Mouse (Mus musculus) midbrain, embryonic 16.5 days (tissue): ENCODE data around the gene Tnnc1. TPM values are rescaled to one million over a fixed set of nuclear protein-coding genes. Genes with fewer than 3 reads are reported as not detected.

Source experiments
- ATAC-seq: fragments of 200-750 bp; cut with Nextera tagmentation; 2 replicates; pipeline ENCODE4 v1.8.0; 2017; ENCODE audit warnings: moderate TSS enrichment
- H3K27ac ChIP-seq: fragments of 300-500 bp; sonication (generic); 2 replicates; pipeline ENCODE4 v1.5.1; 2014; ENCODE audit warnings: mild to moderate bottlenecking, low read length, mixed read lengths
- H3K27me3 ChIP-seq: fragments of 300-500 bp; sonication (generic); 2 replicates; pipeline ENCODE4 v1.6.1; 2014; ENCODE audit warnings: low read depth, low read length, mixed read lengths; ENCODE audit not compliant: control insufficient read depth, insufficient read depth
- H3K36me3 ChIP-seq: fragments of 300-500 bp; sonication (generic); 2 replicates; pipeline ENCODE4 v1.6.1; 2014; ENCODE audit warnings: mild to moderate bottlenecking, low read length, moderate library complexity, mixed read lengths; ENCODE audit not compliant: control insufficient read depth, insufficient read depth
- H3K4me1 ChIP-seq: fragments of 300-500 bp; sonication (generic); 2 replicates; pipeline ENCODE4 v1.6.1; 2014; ENCODE audit warnings: mild to moderate bottlenecking, low read length, mixed read lengths; ENCODE audit not compliant: control insufficient read depth, insufficient read depth
- H3K4me2 ChIP-seq: fragments of 300-500 bp; sonication (generic); 2 replicates; pipeline ENCODE4 v1.6.1; 2014; ENCODE audit warnings: mild to moderate bottlenecking, low read length, mixed read lengths
- H3K4me3 ChIP-seq: fragments of 300-500 bp; sonication (generic); 2 replicates; pipeline ENCODE4 v1.5.1; 2014; ENCODE audit warnings: low read depth, mild to moderate bottlenecking, low read length, moderate library complexity, mixed read lengths
- H3K9ac ChIP-seq: fragments of 300-500 bp; sonication (generic); 2 replicates; pipeline ENCODE4 v1.6.1; 2014; ENCODE audit warnings: low read depth, low read length, mixed read lengths
- H3K9me3 ChIP-seq: fragments of 300-500 bp; sonication (generic); replicated peaks from 2 replicates; pipeline ENCODE4 v1.6.1; 2014; ENCODE audit warnings: mild to moderate bottlenecking, low read length, mixed read lengths; ENCODE audit not compliant: control insufficient read depth, poor library complexity, severe bottlenecking
- WGBS: fragments of 180-500 bp; shearing (Covaris S2); extraction: QIAGEN DNeasy Blood & Tissue Kit; methylation state at CpG from one replicate; pipeline ENCODE4 v1.1.7; 2014; 5-methylcytosine and 5-hydroxymethylcytosine counted together
- polyA plus RNA-seq: library from polyadenylated mRNA; unstranded; fragments of >200 nt; fragmentation: Nextera tagmentation; extraction: Ambion mirVana; gene quantifications from 2 replicates; pipeline ENCODE4 v1.2.1, GENCODE M21; 2015

Tnnc1 gene
- polyA plus RNA-seq, 1 experiment from 2014 or later = 2.4 TPM

- H3K27ac ChIP-seq = peak overlapping the region; percentile 92
- peaks cover 23% of the 10 kb centered on the region for H3K36me3 ChIP-seq
- no peaks in the 10 kb centered on the region for H3K27me3 ChIP-seq
- peak overlapping the region; percentile 74 for H3K4me3 ChIP-seq
- H3K4me2 ChIP-seq = peak overlapping the region; percentile 63
- no peaks in the 10 kb centered on the region for H3K9me3 ChIP-seq
- H3K9ac ChIP-seq = peak overlapping the region; percentile 92
- ATAC-seq = 0 out of 2 replicates have a peak, but pooled peaks have one; percentile 21
- peaks cover 14% of the 10 kb centered on the region for H3K4me1 ChIP-seq
- 18% methylated on average over 8 of the region's 8 CpGs for WGBS
Measured at GRCm38 (mm10) chr14:31205244-31205561, 2.9 kb upstream of the Tnnc1 start.

- under 1% methylated on average over 36 of the region's 39 CpGs for WGBS
Measured at GRCm38 (mm10) chr14:31205562-31206467, 2.3 kb upstream of the Tnnc1 start.

GRCm38 (mm10) chr14:31206472-31206981 is 1.6 kb upstream of the Tnnc1 start:
- peak overlapping the region; percentile 78 for H3K4me2 ChIP-seq
- peak; percentile 81 for ATAC-seq

More at GRCm38 (mm10) chr14:31205562-31206467, 2.3 kb upstream of the Tnnc1 start:
- Histone ChIP-seq H3K4me2 (peak overlapping the region; percentile 63), H3K27ac (peak overlapping the region; percentile 92), H3K36me3 (peaks cover 23% of the 10 kb centered on the region), H3K9ac (peak overlapping the region; percentile 92), H3K9me3 (no peaks in the 10 kb centered on the region), H3K27me3 (no peaks in the 10 kb centered on the region), H3K4me1 (peaks cover 14% of the 10 kb centered on the region), H3K4me3 (peak overlapping the region; percentile 74)
- ATAC-seq = peak; percentile 72

GRCm38 (mm10) chr14:31207070-31207830 is 862 bp upstream of the Tnnc1 start:
- Histone ChIP-seq H3K4me2 (peak overlapping the region; percentile 78), H3K4me1 (peaks cover 14% of the 10 kb centered on the region), H3K9ac (peak overlapping the region; percentile 92), H3K27ac (peak overlapping the region; percentile 92), H3K4me3 (peak overlapping the region; percentile 74), H3K27me3 (no peaks in the 10 kb centered on the region), H3K9me3 (no peaks in the 10 kb centered on the region), H3K36me3 (peaks cover 18% of the 10 kb centered on the region)
- 78% methylated on average over 13 of the region's 13 CpGs for WGBS
- peak; percentile 43 for ATAC-seq

More at GRCm38 (mm10) chr14:31206472-31206981, 1.6 kb upstream of the Tnnc1 start:
- Histone ChIP-seq H3K27ac (peak overlapping the region; percentile 92), H3K4me1 (peaks cover 14% of the 10 kb centered on the region), H3K36me3 (peaks cover 23% of the 10 kb centered on the region), H3K9me3 (no peaks in the 10 kb centered on the region), H3K27me3 (no peaks in the 10 kb centered on the region), H3K4me3 (peak overlapping the region; percentile 74), H3K9ac (peak overlapping the region; percentile 92)
- WGBS = under 1% methylated on average over 38 of the region's 48 CpGs

GRCm38 (mm10) chr14:31209133-31209557 is 1.0 kb downstream of the Tnnc1 start:
- H3K36me3 ChIP-seq = peaks cover under 1% of the 10 kb centered on the region; the same call in 1 of the 2 replicates
- H3K9ac ChIP-seq = no peak overlapping the region
- H3K4me3 ChIP-seq = no peak overlapping the region
- 84% methylated on average over 4 of the region's 4 CpGs for WGBS
- no peaks in the 10 kb centered on the region for H3K9me3 ChIP-seq
- H3K27ac ChIP-seq = no peak overlapping the region
- no peaks in the 10 kb centered on the region for H3K27me3 ChIP-seq
- H3K4me1 ChIP-seq = peaks cover 14% of the 10 kb centered on the region
- H3K4me2 ChIP-seq = no peak overlapping the region
- ATAC-seq = no peak

GRCm38 (mm10) chr14:31211854-31212253 is 3.7 kb downstream of the Tnnc1 start:
- H3K9me3 ChIP-seq = no peaks in the 10 kb centered on the region
- no peak overlapping the region for H3K4me2 ChIP-seq
- H3K4me3 ChIP-seq = no peak overlapping the region
- H3K9ac ChIP-seq = no peak overlapping the region
- H3K27me3 ChIP-seq = no peaks in the 10 kb centered on the region
- H3K36me3 ChIP-seq = no peaks in the 10 kb centered on the region
- H3K4me1 ChIP-seq = peaks cover 7% of the 10 kb centered on the region; the same call in 1 of the 2 replicates
- H3K27ac ChIP-seq = no peak overlapping the region
- ATAC-seq = no peak
- WGBS = 91% methylated on average over 6 of the region's 6 CpGs

- H3K4me2 ChIP-seq = no peak overlapping the region
- no peaks in the 10 kb centered on the region for H3K36me3 ChIP-seq
- H3K9ac ChIP-seq = no peak overlapping the region
- no peak overlapping the region for H3K4me3 ChIP-seq
- H3K9me3 ChIP-seq = no peaks in the 10 kb centered on the region
- no peak overlapping the region for H3K27ac ChIP-seq
- H3K4me1 ChIP-seq = peaks cover 3% of the 10 kb centered on the region; the same call in 1 of the 2 replicates
- no peaks in the 10 kb centered on the region for H3K27me3 ChIP-seq
- 89% methylated on average over 3 of the region's 3 CpGs for WGBS
- no peak for ATAC-seq
Measured at GRCm38 (mm10) chr14:31212499-31212898, 4.4 kb downstream of the Tnnc1 start.

GRCm38 (mm10) chr14:31213868-31214267 is 5.8 kb downstream of the Tnnc1 start:
- peaks cover 3% of the 10 kb centered on the region; the same call in 1 of the 2 replicates for H3K4me1 ChIP-seq
- H3K27me3 ChIP-seq = no peaks in the 10 kb centered on the region
- no peak overlapping the region for H3K9ac ChIP-seq
- no peak overlapping the region for H3K4me3 ChIP-seq
- no peak overlapping the region for H3K27ac ChIP-seq
- H3K4me2 ChIP-seq = no peak overlapping the region
- H3K9me3 ChIP-seq = no peaks in the 10 kb centered on the region
- no peak for ATAC-seq
- 68% methylated on average over 8 of the region's 8 CpGs for WGBS
- H3K36me3 ChIP-seq = no peaks in the 10 kb centered on the region
